Mouse (Mus musculus): Measurements from ENCODE around the gene Abhd15. TPM values are rescaled to one million over a fixed set of nuclear protein-coding genes. Genes with fewer than 3 reads are reported as not detected.

The Abhd15 gene
- polyA plus RNA-seq, 2 experiments, result 0.76 to 2.3 TPM

GRCm38 (mm10) chr11:77504377-77504776, 10.5 kb upstream of the Abhd15 start:
- no peaks in the 10 kb centered on the region; a peak in 2 of 4 replicates for H3K4me1 ChIP-seq (replicated peaks; ENCODE audit: control insufficient read depth in 2 of 2, insufficient read depth in 2 of 2, low read length in 1 of 2)
- 88% methylated on average over 19 of the region's 19 CpGs for WGBS (ENCODE audit: insufficient replicate concordance)
- no peak for DNase-seq (ENCODE audit: low read depth in 3 of 3, low spot score in 3 of 3)
- H3K27me3 ChIP-seq (ENCODE audit: control insufficient read depth, insufficient read depth, low read length), result no peaks in the 10 kb centered on the region
- no peak overlapping the region for H3K4me2 ChIP-seq (ENCODE audit: low read depth)
- H3K4me3 ChIP-seq (ENCODE audit: insufficient read depth in 1 of 2, low read depth in 2 of 2, low read length in 2 of 2), result no peak overlapping the region
- TF ChIP-seq EP300 (IDR thresholded peaks at IDR 0.05; ENCODE audit: low read depth), result no peak
- TF ChIP-seq CTCF (IDR thresholded peaks at IDR 0.05; ENCODE audit: low read depth), result no peak
- H3K27ac ChIP-seq, result no peak overlapping the region
- H3K9me3 ChIP-seq (ENCODE audit: control insufficient read depth, low read length), result no peaks in the 10 kb centered on the region
- no peak for ATAC-seq (ENCODE audit: insufficient read depth)
- no peaks in the 10 kb centered on the region; the same call in none of the 2 replicates for H3K36me3 ChIP-seq (replicated peaks; ENCODE audit: control insufficient read depth, insufficient read depth, low read depth)
- no peak overlapping the region for H3K9ac ChIP-seq (replicated peaks)

- no peak for ATAC-seq (ENCODE audit: insufficient read depth)
- Histone ChIP-seq H3K9ac (replicated peaks) (no peak overlapping the region), H3K36me3 (replicated peaks; ENCODE audit: control insufficient read depth, insufficient read depth, low read depth) (no peaks in the 10 kb centered on the region; the same call in 1 of the 2 replicates), H3K4me2 (ENCODE audit: low read depth) (no peak overlapping the region), H3K27me3 (ENCODE audit: control insufficient read depth, insufficient read depth, low read length) (no peaks in the 10 kb centered on the region), H3K4me3 (ENCODE audit: insufficient read depth in 1 of 2, low read depth in 2 of 2, low read length in 2 of 2) (no peak overlapping the region), H3K27ac (no peak overlapping the region), H3K4me1 (replicated peaks; ENCODE audit: control insufficient read depth in 2 of 2, insufficient read depth in 2 of 2, low read length in 1 of 2) (no peaks in the 10 kb centered on the region; a peak in 2 of 4 replicates), H3K9me3 (ENCODE audit: control insufficient read depth, low read length) (no peaks in the 10 kb centered on the region)
- 82% methylated on average over 22 of the region's 22 CpGs for WGBS (ENCODE audit: insufficient replicate concordance)
- TF ChIP-seq EP300 (IDR thresholded peaks at IDR 0.05; ENCODE audit: low read depth) (no peak), CTCF (IDR thresholded peaks at IDR 0.05; ENCODE audit: low read depth) (no peak)
- no peak for DNase-seq (ENCODE audit: low read depth in 3 of 3, low spot score in 3 of 3)
Observed at GRCm38 (mm10) chr11:77505291-77505980, 9.5 kb upstream of the Abhd15 start.

- TF ChIP-seq CTCF (IDR thresholded peaks at IDR 0.05; ENCODE audit: low read depth) (no peak), EP300 (IDR thresholded peaks at IDR 0.05; ENCODE audit: low read depth) (no peak)
- H3K36me3 ChIP-seq (replicated peaks; ENCODE audit: control insufficient read depth, insufficient read depth, low read depth), result no peaks in the 10 kb centered on the region; the same call in 1 of the 2 replicates
- no peak overlapping the region for H3K4me3 ChIP-seq (ENCODE audit: insufficient read depth in 1 of 2, low read depth in 2 of 2, low read length in 2 of 2)
- no peaks in the 10 kb centered on the region for H3K27me3 ChIP-seq (ENCODE audit: control insufficient read depth, insufficient read depth, low read length)
- H3K27ac ChIP-seq, result no peak overlapping the region
- no peak for DNase-seq (ENCODE audit: low read depth in 3 of 3, low spot score in 3 of 3)
- ATAC-seq (ENCODE audit: insufficient read depth), result no peak
- H3K4me1 ChIP-seq (replicated peaks; ENCODE audit: control insufficient read depth in 2 of 2, insufficient read depth in 2 of 2, low read length in 1 of 2), result no peaks in the 10 kb centered on the region; a peak in 2 of 4 replicates
- H3K4me2 ChIP-seq (ENCODE audit: low read depth), result no peak overlapping the region
- H3K9ac ChIP-seq (replicated peaks), result no peak overlapping the region
- no peaks in the 10 kb centered on the region for H3K9me3 ChIP-seq (ENCODE audit: control insufficient read depth, low read length)
- WGBS (ENCODE audit: insufficient replicate concordance), result 86% methylated on average over 14 of the region's 14 CpGs
Observed at GRCm38 (mm10) chr11:77506273-77506672, 8.6 kb upstream of the Abhd15 start.

GRCm38 (mm10) chr11:77506941-77507340, 8.0 kb upstream of the Abhd15 start:
- H3K4me3 ChIP-seq (ENCODE audit: insufficient read depth in 1 of 2, low read depth in 2 of 2, low read length in 2 of 2), result no peak overlapping the region
- H3K36me3 ChIP-seq (replicated peaks; ENCODE audit: control insufficient read depth, insufficient read depth, low read depth), result no peaks in the 10 kb centered on the region; the same call in 1 of the 2 replicates
- no peak overlapping the region for H3K27ac ChIP-seq
- H3K4me1 ChIP-seq (replicated peaks; ENCODE audit: control insufficient read depth in 2 of 2, insufficient read depth in 2 of 2, low read length in 1 of 2), result no peaks in the 10 kb centered on the region; a peak in 2 of 4 replicates
- no peak for TF ChIP-seq CTCF (IDR thresholded peaks at IDR 0.05; ENCODE audit: low read depth)
- no peak for TF ChIP-seq EP300 (IDR thresholded peaks at IDR 0.05; ENCODE audit: low read depth)
- ATAC-seq (ENCODE audit: insufficient read depth) (no peak), DNase-seq (ENCODE audit: low read depth in 3 of 3, low spot score in 3 of 3) (no peak)
- 76% methylated on average over 6 of the region's 6 CpGs for WGBS (ENCODE audit: insufficient replicate concordance)
- no peaks in the 10 kb centered on the region for H3K27me3 ChIP-seq (ENCODE audit: control insufficient read depth, insufficient read depth, low read length)
- no peaks in the 10 kb centered on the region for H3K9me3 ChIP-seq (ENCODE audit: control insufficient read depth, low read length)
- H3K4me2 ChIP-seq (ENCODE audit: low read depth), result no peak overlapping the region
- no peak overlapping the region for H3K9ac ChIP-seq (replicated peaks)

- TF ChIP-seq CTCF (IDR thresholded peaks at IDR 0.05; ENCODE audit: low read depth), result no peak
- 69% methylated on average over 4 of the region's 4 CpGs for WGBS (ENCODE audit: insufficient replicate concordance)
- Histone ChIP-seq H3K4me1 (replicated peaks; ENCODE audit: control insufficient read depth in 2 of 2, insufficient read depth in 2 of 2, low read length in 1 of 2) (peaks cover under 1 to 3% of the 10 kb centered on the region in 2 experiments), H3K9me3 (ENCODE audit: control insufficient read depth, low read length) (no peaks in the 10 kb centered on the region), H3K27ac (no peak overlapping the region), H3K9ac (replicated peaks) (no peak overlapping the region), H3K4me3 (ENCODE audit: insufficient read depth in 1 of 2, low read depth in 2 of 2, low read length in 2 of 2) (no peak overlapping the region), H3K27me3 (ENCODE audit: control insufficient read depth, insufficient read depth, low read length) (no peaks in the 10 kb centered on the region), H3K36me3 (replicated peaks; ENCODE audit: control insufficient read depth, insufficient read depth, low read depth) (no peaks in the 10 kb centered on the region; the same call in 1 of the 2 replicates), H3K4me2 (ENCODE audit: low read depth) (no peak overlapping the region)
- ATAC-seq (ENCODE audit: insufficient read depth) (no peak), DNase-seq (ENCODE audit: low read depth in 3 of 3, low spot score in 3 of 3) (no peak)
Observed at GRCm38 (mm10) chr11:77507426-77507825, 7.5 kb upstream of the Abhd15 start.

All from liver, embryonic 14.5 days (tissue).